Mouse (Mus musculus): ENCODE data around the gene Vma21.

DNA sequence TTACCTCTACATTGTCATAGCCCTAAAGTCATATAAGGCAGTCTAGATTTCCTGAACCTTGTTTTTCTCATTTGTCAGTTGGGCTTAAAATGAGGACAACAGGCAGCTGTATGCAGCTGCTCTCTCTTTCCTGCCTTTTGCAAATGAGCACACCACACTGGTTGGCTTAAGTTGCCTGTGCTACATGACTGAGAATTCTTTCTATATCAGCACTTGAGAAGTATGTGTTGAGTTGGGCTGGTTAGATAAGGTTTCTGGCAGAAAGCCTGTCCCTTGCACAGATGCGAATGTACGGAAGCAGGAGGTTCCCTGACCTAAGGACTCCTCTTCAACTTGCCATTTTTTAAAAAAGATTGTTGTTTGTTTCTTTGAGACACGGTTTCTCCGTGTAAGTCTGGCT is 31.0 kb downstream of the Vma21 start:
- TF ChIP-seq CTCF (IDR thresholded peaks at IDR 0.05; ENCODE audit: low read depth, low read length) (no peak), GATA1 (IDR thresholded peaks at IDR 0.05; ENCODE audit: borderline replicate concordance, low read length) (no peak), POLR2AphosphoS5 (IDR thresholded peaks at IDR 0.05; ENCODE audit: insufficient replicate concordance, low read depth, low read length) (no peak)
